ENCODE assay signal across 26 mouse cellular contexts in genomic region chr5:8648300-8648699, GRCm38 (mm10). TPM values are rescaled to one million over a fixed set of nuclear protein-coding genes. Genes with fewer than 3 reads are reported as not detected.
A peak's percentile ranks its signal among the peaks of the same experiment; 100 is the strongest.
DNase-seq lines count a peak whose midpoint lies in the region; ATAC-seq and TF ChIP-seq lines count a peak whose summit lies in the region.
"Had no signal": no experiment of that assay in that cellular context is flagged by ENCODE, and none has a peak within 500 bp of the region (broad histone marks: within the 10 kb centered on the region; RNA-seq: fewer than 3 reads in every experiment).

No protein-coding gene starts in this region.

- H3K27ac ChIP-seq in intestine, postnatal 0 days (ENCODE audit: low read depth, low read length), result no peak overlapping the region
- H3K27ac ChIP-seq: forebrain, embryonic 10.5 days; forebrain, embryonic 13.5 days; heart, adult 2 months; heart, embryonic 10.5 days; heart, embryonic 13.5 days; hindbrain, embryonic 14.5 days; hindbrain, postnatal 0 days had no signal

- 60% methylated on average over 4 of the region's 4 CpGs for WGBS in intestine, postnatal 0 days

- no peaks in the 10 kb centered on the region for H3K4me1 ChIP-seq in intestine, postnatal 0 days (replicated peaks; ENCODE audit: control insufficient read depth, insufficient read depth, low read length)
- H3K4me1 ChIP-seq: forebrain, embryonic 10.5 days; forebrain, embryonic 13.5 days; heart, embryonic 10.5 days; heart, embryonic 13.5 days had no signal

- no peak overlapping the region for H3K4me2 ChIP-seq in intestine, postnatal 0 days (replicated peaks; ENCODE audit: low read depth)
- H3K4me2 ChIP-seq: forebrain, embryonic 13.5 days; heart, embryonic 13.5 days; hindbrain, embryonic 14.5 days had no signal

- no peaks in the 10 kb centered on the region for H3K36me3 ChIP-seq in intestine, postnatal 0 days (ENCODE audit: control insufficient read depth, insufficient read depth)
- H3K36me3 ChIP-seq: forebrain, embryonic 10.5 days; G1E; heart, embryonic 10.5 days; heart, embryonic 13.5 days had no signal

- ATAC-seq in intestine, postnatal 0 days, result peak; percentile 61
- ATAC-seq: forebrain, embryonic 13.5 days; forebrain, embryonic 16.5 days; hindbrain, postnatal 0 days; Patski had no signal

- no peak overlapping the region for H3K4me3 ChIP-seq in intestine, postnatal 0 days (ENCODE audit: low read depth, low read length)
- H3K4me3 ChIP-seq: forebrain, embryonic 10.5 days; forebrain, embryonic 13.5 days; heart, adult 2 months; heart, embryonic 10.5 days; heart, embryonic 13.5 days had no signal

- H3K27me3 ChIP-seq in intestine, postnatal 0 days (replicated peaks; ENCODE audit: control insufficient read depth, insufficient read depth, low read length), result no peaks in the 10 kb centered on the region
- H3K27me3 ChIP-seq: CH12.LX; forebrain, embryonic 13.5 days; heart, embryonic 13.5 days; Patski had no signal

- TF ChIP-seq CTCF in intestine, postnatal 0 days (IDR thresholded peaks at IDR 0.05; ENCODE audit: low read depth), result no peak

- peak; percentile 0 for DNase-seq in embryo, embryonic 10 days (ENCODE audit: low spot score)
- no peak for DNase-seq in embryo, embryonic 10.5 days (ENCODE audit: low spot score)
- DNase-seq in kidney, adult 9 months, result peak; percentile 54
- no peak for DNase-seq in kidney, adult 11 months
- DNase-seq in cerebellum, adult 18-20 months, result no peak
- DNase-seq: adrenal gland, adult 8-10 months; adrenal gland, postnatal 25 days; cerebellum, adult 11-12 months; cerebellum, adult 9-10 months; cerebellum, postnatal 14 days; gastrocnemius, postnatal 10 days; gastrocnemius, postnatal 36 days; heart, adult 2 months; heart, postnatal 14 days; heart, postnatal 4 days had no signal

- no peak overlapping the region for H3K9ac ChIP-seq in intestine, postnatal 0 days (ENCODE audit: low read depth, low read length)
- H3K9ac ChIP-seq: forebrain, embryonic 13.5 days; heart, embryonic 13.5 days; hindbrain, embryonic 14.5 days had no signal

- H3K9me3 ChIP-seq in intestine, postnatal 0 days (ENCODE audit: control insufficient read depth), result no peaks in the 10 kb centered on the region
- H3K9me3 ChIP-seq: forebrain, embryonic 10.5 days; forebrain, embryonic 13.5 days; G1E; heart, embryonic 10.5 days; heart, embryonic 13.5 days had no signal

RNA-seq across cellular contexts. Expression of gene Abcb1a, which starts 11.6 kb away (rescaled TPM):
- polyA plus RNA-seq in intestine, postnatal 0 days (2015; fragmentation: Nextera tagmentation; extraction: Ambion mirVana), result 22.0 and 23.2 TPM in 2 replicates
- polyA plus RNA-seq: G1E had no signal

RNA-seq across cellular contexts. Expression of gene Rundc3b, which starts 25.5 kb away (rescaled TPM):
- 3.5 and 3.9 TPM in 2 replicates for polyA plus RNA-seq in intestine, postnatal 0 days (2015; fragmentation: Nextera tagmentation; extraction: Ambion mirVana)

Comparison
In these comparisons a context has a peak if more than half of its experiments do, and no peak if none do; other contexts are left out.
1. DNase-seq: peak in embryo, embryonic 10 days (single experiment) and kidney, adult 9 months (single experiment); none in embryo, embryonic 10.5 days (single experiment), kidney, adult 11 months (single experiment) and cerebellum, adult 18-20 months (0 of 2).